Mouse (Mus musculus) MEL (cell line): ENCODE measurements around the gene Prr15l. TPM values are rescaled to one million over a fixed set of nuclear protein-coding genes. Genes with fewer than 3 reads are reported as not detected.

Experiments
- DNase-seq: peaks from one replicate; pipeline ENCODE4 v3.0.0; 2011; ENCODE audit warnings: low read depth, low spot score
- H3K27ac ChIP-seq: 2 replicates; pipeline ENCODE4 v1.5.1; 2012; ENCODE audit warnings: low read depth, mild to moderate bottlenecking, control low read depth, low read length, moderate library complexity; ENCODE audit not compliant: control insufficient read depth
- H3K27me3 ChIP-seq, 2 experiments: fragments of 150-350 bp in 1 of 2; sonication (generic) in 1 of 2; 2 replicates each; pipeline ENCODE4 v1.6.1; 2012; ENCODE audit warnings: low read length in 2 of 2, mild to moderate bottlenecking in 2 of 2, improper control_type of control experiment in 1 of 2, moderate library complexity in 1 of 2; ENCODE audit not compliant: insufficient read depth in 2 of 2, control insufficient read depth in 1 of 2
- H3K36me3 ChIP-seq, 2 experiments: 2 replicates each; pipeline ENCODE4 v1.6.1; 2012 to 2014; ENCODE audit warnings: low read length in 2 of 2, improper control_type of control experiment in 1 of 2, inconsistent platforms in 1 of 2, mild to moderate bottlenecking in 1 of 2; ENCODE audit not compliant: insufficient read depth in 2 of 2, control insufficient read depth in 1 of 2
- H3K4me1 ChIP-seq, 2 experiments: fragments of 150-350 bp in 1 of 2; sonication (generic) in 1 of 2; 2 replicates each; pipeline ENCODE4 v1.6.1; 2012; ENCODE audit warnings: low read length in 2 of 2, improper control_type of control experiment in 1 of 2, mild to moderate bottlenecking in 1 of 2; ENCODE audit not compliant: insufficient read depth in 2 of 2, control insufficient read depth in 1 of 2
- H3K4me3 ChIP-seq, 2 experiments: fragments of 150-350 bp in 1 of 2; sonication (generic) in 1 of 2; 2 replicates each; pipeline ENCODE4 v1.5.1; 2012; ENCODE audit warnings: low read depth in 2 of 2, low read length in 2 of 2, mild to moderate bottlenecking in 2 of 2, moderate library complexity in 2 of 2, control low read depth in 1 of 2, improper control_type of control experiment in 1 of 2; ENCODE audit not compliant: control insufficient read depth in 1 of 2, insufficient read depth in 1 of 2
- H3K79me2 ChIP-seq: 2 replicates; pipeline ENCODE4 v1.6.1; 2012; ENCODE audit warnings: mild to moderate bottlenecking, low read length, moderate library complexity; ENCODE audit not compliant: control insufficient read depth, poor library complexity, insufficient read depth
- H3K9ac ChIP-seq: 2 replicates; pipeline ENCODE4 v1.6.1; 2012; ENCODE audit warnings: low read depth, mild to moderate bottlenecking, control low read depth, low read length, moderate library complexity; ENCODE audit not compliant: control insufficient read depth, poor library complexity, severe bottlenecking
- H3K9me3 ChIP-seq: fragments of 150-350 bp; sonication (generic); replicated peaks from 2 replicates; pipeline ENCODE4 v1.6.1; 2012; ENCODE audit warnings: mild to moderate bottlenecking, low read length, improper control_type of control experiment, moderate library complexity; ENCODE audit not compliant: insufficient read depth
- CHD1 ChIP-seq: IDR thresholded peaks from 2 replicates; pipeline ENCODE4 v1.6.1; 2012; ENCODE audit warnings: low read depth, mild to moderate bottlenecking, inconsistent platforms, low read length, improper control_type of control experiment
- CTCF ChIP-seq, 3 experiments: IDR thresholded peaks in 2 of 3; conservative IDR thresholded peaks in 1 of 3; 2 replicates each; pipeline ENCODE4 v1.5.1; 2011 to 2012; ENCODE audit warnings: low read length in 3 of 3, low read depth in 2 of 3, mild to moderate bottlenecking in 2 of 3, improper control_type of control experiment in 1 of 3, inconsistent platforms in 1 of 3, mixed read lengths in 1 of 3, moderate library complexity in 1 of 3; ENCODE audit not compliant: control insufficient read depth in 1 of 3, insufficient read depth in 1 of 3, poor library complexity in 1 of 3, severe bottlenecking in 1 of 3
- E2F4 ChIP-seq: IDR thresholded peaks from 2 replicates; pipeline ENCODE4 v1.6.1; 2011; ENCODE audit warnings: low read depth, low read length, improper control_type of control experiment, borderline replicate concordance
- GATA1 ChIP-seq: IDR thresholded peaks from 2 replicates; pipeline ENCODE4 v1.6.1; 2011; ENCODE audit warnings: low read depth, low read length, improper control_type of control experiment
- JUND ChIP-seq: IDR thresholded peaks from 2 replicates; pipeline ENCODE4 v1.6.1; 2011; ENCODE audit warnings: low read depth, mild to moderate bottlenecking, improper control_type of control experiment, low read length
- KAT2A ChIP-seq: conservative IDR thresholded peaks from 2 replicates; pipeline ENCODE4 v1.6.1; 2012; ENCODE audit warnings: low read depth, low read length, improper control_type of control experiment, inconsistent platforms
- MAFK ChIP-seq: IDR thresholded peaks from 2 replicates; pipeline ENCODE4 v1.6.1; 2011; ENCODE audit warnings: low read depth, mild to moderate bottlenecking, low read length, improper control_type of control experiment, borderline replicate concordance
- MAX ChIP-seq: IDR thresholded peaks from 2 replicates; pipeline ENCODE4 v1.6.1; 2011; ENCODE audit warnings: low read length, improper control_type of control experiment
- MAZ ChIP-seq: IDR thresholded peaks from 2 replicates; pipeline ENCODE4 v1.6.1; 2012; ENCODE audit warnings: low read depth, mild to moderate bottlenecking, inconsistent platforms, low read length, improper control_type of control experiment
- MYB ChIP-seq: IDR thresholded peaks from 2 replicates; pipeline ENCODE4 v1.6.1; 2011; ENCODE audit warnings: mild to moderate bottlenecking, low read depth, low read length, improper control_type of control experiment
- NELFE ChIP-seq: IDR thresholded peaks from 2 replicates; pipeline ENCODE4 v1.6.1; 2011; ENCODE audit warnings: low read depth, low read length, improper control_type of control experiment
- POLR2A ChIP-seq, 2 experiments: IDR thresholded peaks; 2 replicates each; pipeline ENCODE4 v1.6.1; 2011 to 2012; ENCODE audit warnings: low read length in 2 of 2, mild to moderate bottlenecking in 2 of 2, control low read depth in 1 of 2, improper control_type of control experiment in 1 of 2, low read depth in 1 of 2, moderate library complexity in 1 of 2; ENCODE audit not compliant: control insufficient read depth in 1 of 2, insufficient read depth in 1 of 2, poor library complexity in 1 of 2
- RAD21 ChIP-seq: IDR thresholded peaks from 2 replicates; pipeline ENCODE4 v1.6.1; 2011; ENCODE audit warnings: mild to moderate bottlenecking, low read depth, low read length, improper control_type of control experiment
- SIN3A ChIP-seq: IDR thresholded peaks from 2 replicates; pipeline ENCODE4 v1.6.1; 2012; ENCODE audit warnings: low read length, improper control_type of control experiment, inconsistent platforms
- SMC3 ChIP-seq: IDR thresholded peaks from 2 replicates; pipeline ENCODE4 v1.6.1; 2011; ENCODE audit warnings: low read depth, low read length, improper control_type of control experiment
- TBP ChIP-seq: IDR thresholded peaks from 2 replicates; pipeline ENCODE4 v1.8.0; 2011; ENCODE audit warnings: low read depth, low read length, improper control_type of control experiment
- TCF12 ChIP-seq: IDR thresholded peaks from 2 replicates; pipeline ENCODE4 v1.6.1; 2014; ENCODE audit warnings: low read depth, mild to moderate bottlenecking, inconsistent platforms, low read length, improper control_type of control experiment, moderate library complexity
- ZKSCAN1 ChIP-seq: IDR thresholded peaks from 2 replicates; pipeline ENCODE4 v1.6.1; 2012; ENCODE audit warnings: low read depth, mild to moderate bottlenecking, inconsistent platforms, low read length, improper control_type of control experiment, moderate library complexity
- polyA plus RNA-seq, 2 experiments: library from polyadenylated mRNA; stranded (reverse) in 1 of 2; unstranded in 1 of 2; fragments of >175 nt in 1 of 2; fragments of >200 nt in 1 of 2; gene quantifications; 2 replicates each; pipeline versions ENCODE4 v1.2.1 to v1.2.4; 2012; ENCODE audit warnings: low replicate concordance in 2 of 2, low read depth in 1 of 2; ENCODE audit not compliant: insufficient read length in 2 of 2, insufficient read depth in 1 of 2, missing spikeins in 1 of 2
- total RNA-seq: library from RNA; depleted of rRNA; stranded (reverse); fragments of 300-350 nt; gene quantifications from 2 replicates; pipeline ENCODE4 v1.2.3, GENCODE M21; 2012

Gene Prr15l
- total and polyA plus RNA-seq, 3 experiments: 0.08 to 0.19 TPM; not detected in 1

- Histone ChIP-seq H3K79me2 (no peaks in the 10 kb centered on the region), H3K9me3 (no peaks in the 10 kb centered on the region), H3K9ac (no peak overlapping the region), H3K4me1 (no peaks in the 10 kb centered on the region; a peak in 1 of 4 replicates), H3K4me3 (no peak overlapping the region), H3K36me3 (no peaks in the 10 kb centered on the region), H3K27ac (no peak overlapping the region), H3K27me3 (peaks cover 42 to 59% of the 10 kb centered on the region in 2 experiments)
- DNase-seq: no peak
- no peak for TF ChIP-seq SMC3
- TF ChIP-seq MAFK: peak; percentile 80
These were observed 40.9 kb upstream of the Prr15l start for GRCm38 (mm10) chr11:96886942-96887546.

GRCm38 (mm10) chr11:96891784-96892527, 35.9 kb upstream of the Prr15l start:
- no peak overlapping the region for H3K27ac ChIP-seq
- no peak for TF ChIP-seq MAZ
- TF ChIP-seq TBP: no peak
- TF ChIP-seq E2F4: no peak
- no peak for TF ChIP-seq KAT2A
- no peak for TF ChIP-seq RAD21
- H3K27me3 ChIP-seq: peaks cover 26 to 27% of the 10 kb centered on the region in 2 experiments
- H3K4me3 ChIP-seq: no peak overlapping the region
- H3K4me1 ChIP-seq: no peaks in the 10 kb centered on the region; a peak in 1 of 4 replicates
- H3K9ac ChIP-seq: no peak overlapping the region
- no peaks in the 10 kb centered on the region for H3K79me2 ChIP-seq
- no peak for DNase-seq
- no peaks in the 10 kb centered on the region for H3K9me3 ChIP-seq
- H3K36me3 ChIP-seq: no peaks in the 10 kb centered on the region

GRCm38 (mm10) chr11:96893203-96893842, 34.6 kb upstream of the Prr15l start:
- no peak for TF ChIP-seq ZKSCAN1
- no peak for TF ChIP-seq SIN3A
- no peak for TF ChIP-seq POLR2A (IDR thresholded peaks at IDR 0.05; ENCODE audit: control insufficient read depth in 1 of 2, insufficient read depth in 1 of 2, low read depth in 1 of 2, low read length in 2 of 2, poor library complexity in 1 of 2)
- no peak for TF ChIP-seq NELFE
- TF ChIP-seq CTCF (IDR thresholded peaks at IDR 0.05 in 2 of 3, conservative IDR thresholded peaks at IDR 0.05 in 1 of 3; ENCODE audit: control insufficient read depth in 1 of 3, insufficient read depth in 1 of 3, low read depth in 2 of 3, low read length in 3 of 3, poor library complexity in 1 of 3, severe bottlenecking in 1 of 3): no peak
- TF ChIP-seq TCF12: no peak
- TF ChIP-seq E2F4: no peak
- no peak for TF ChIP-seq MAX
- no peak for TF ChIP-seq MYB
- TF ChIP-seq JUND: no peak
- no peak for TF ChIP-seq GATA1
- TF ChIP-seq TBP: no peak
- TF ChIP-seq CHD1: no peak
- Histone ChIP-seq H3K9me3 (no peaks in the 10 kb centered on the region), H3K4me3 (no peak overlapping the region), H3K27ac (no peak overlapping the region), H3K4me1 (no peaks in the 10 kb centered on the region; a peak in 1 of 4 replicates), H3K36me3 (no peaks in the 10 kb centered on the region), H3K79me2 (no peaks in the 10 kb centered on the region), H3K27me3 (peaks cover 25 to 33% of the 10 kb centered on the region in 2 experiments), H3K9ac (no peak overlapping the region)
- no peak for DNase-seq
